Mouse (Mus musculus): Measurements from ENCODE around the gene Serpina1e. TPM values are rescaled to one million over a fixed set of nuclear protein-coding genes. Genes with fewer than 3 reads are reported as not detected.

The Serpina1e gene
- not detected in 2 replicates for polyA plus RNA-seq (2015; fragmentation: Nextera tagmentation; extraction: Ambion mirVana)

DNA sequence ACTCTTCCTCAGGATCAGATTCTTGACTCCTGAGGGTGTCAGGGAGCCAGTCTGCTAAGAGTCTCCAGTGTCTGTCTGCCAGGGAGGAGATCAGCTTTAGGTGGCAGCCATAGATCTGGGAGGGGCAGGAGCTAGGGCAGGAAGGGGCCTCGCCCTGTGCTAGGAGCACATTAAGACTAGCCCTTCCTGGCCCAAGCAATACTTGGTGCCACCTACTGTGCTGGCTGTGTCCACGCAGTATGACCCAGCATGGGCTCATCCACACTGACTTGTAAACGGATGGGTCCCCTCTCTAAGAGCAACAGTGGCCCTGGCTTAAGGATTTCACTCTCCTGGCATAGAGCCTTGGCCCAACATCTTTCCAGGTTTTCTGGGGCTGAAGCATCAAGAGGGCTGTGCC is at the start of gene Serpina1e:
TSS of gene Serpina1e (minus strand) at position 178 of the 400 bp plus-strand sequence.
- 86% methylated on average over 3 of the region's 3 CpGs for WGBS
- H3K4me1 ChIP-seq (replicated peaks; ENCODE audit: control insufficient read depth, insufficient read depth, low read length), result no peaks in the 10 kb centered on the region
- no peak within 1 kb of the TSS for H3K27ac ChIP-seq (ENCODE audit: low read length)

DNA sequence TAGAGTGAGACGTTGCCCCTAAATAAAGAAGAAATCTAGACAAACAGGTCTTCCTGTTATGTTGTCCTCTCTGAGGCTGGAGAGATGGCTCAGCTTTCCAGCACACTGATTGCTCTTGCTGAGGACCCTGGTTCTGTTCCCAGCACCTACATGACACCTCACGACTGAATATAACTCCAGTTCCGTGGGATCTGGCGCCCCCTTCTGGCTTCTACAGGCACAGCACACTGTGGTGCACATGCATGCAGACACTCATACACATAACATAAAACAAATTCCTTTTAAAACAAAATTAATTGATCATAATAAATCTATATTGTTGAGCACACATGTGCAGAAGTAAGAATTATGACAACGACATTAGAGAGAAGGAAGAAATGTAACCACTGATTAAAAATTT is 45.9 kb upstream of the Serpina1e start:
- Histone ChIP-seq H3K36me3 (ENCODE audit: control insufficient read depth, insufficient read depth) (no peaks in the 10 kb centered on the region), H3K4me3 (replicated peaks; ENCODE audit: low read length) (no peak overlapping the region), H3K9me3 (ENCODE audit: control insufficient read depth, low read length) (no peaks in the 10 kb centered on the region), H3K27ac (ENCODE audit: low read length) (no peak overlapping the region), H3K9ac (replicated peaks; ENCODE audit: low read depth, low read length) (no peak overlapping the region), H3K4me1 (replicated peaks; ENCODE audit: control insufficient read depth, insufficient read depth, low read length) (no peaks in the 10 kb centered on the region), H3K27me3 (replicated peaks; ENCODE audit: control insufficient read depth, insufficient read depth, low read length) (no peaks in the 10 kb centered on the region), H3K4me2 (ENCODE audit: low read length) (no peak overlapping the region)
- no peak for ATAC-seq
- 84% methylated on average over 5 of the region's 5 CpGs for WGBS

More for the DNA sequence above, at the start of gene Serpina1e:
- no peak within 1 kb of the TSS for H3K4me2 ChIP-seq (ENCODE audit: low read length)
- no peak within 1 kb of the TSS for H3K9ac ChIP-seq (replicated peaks; ENCODE audit: low read depth, low read length)
- no peaks in the 10 kb centered on the region for H3K36me3 ChIP-seq (ENCODE audit: control insufficient read depth, insufficient read depth)
- no peaks in the 10 kb centered on the region for H3K9me3 ChIP-seq (ENCODE audit: control insufficient read depth, low read length)
- no peaks in the 10 kb centered on the region for H3K27me3 ChIP-seq (replicated peaks; ENCODE audit: control insufficient read depth, insufficient read depth, low read length)
- H3K4me3 ChIP-seq (replicated peaks; ENCODE audit: low read length), result no peak within 1 kb of the TSS
- no peak for ATAC-seq

DNA sequence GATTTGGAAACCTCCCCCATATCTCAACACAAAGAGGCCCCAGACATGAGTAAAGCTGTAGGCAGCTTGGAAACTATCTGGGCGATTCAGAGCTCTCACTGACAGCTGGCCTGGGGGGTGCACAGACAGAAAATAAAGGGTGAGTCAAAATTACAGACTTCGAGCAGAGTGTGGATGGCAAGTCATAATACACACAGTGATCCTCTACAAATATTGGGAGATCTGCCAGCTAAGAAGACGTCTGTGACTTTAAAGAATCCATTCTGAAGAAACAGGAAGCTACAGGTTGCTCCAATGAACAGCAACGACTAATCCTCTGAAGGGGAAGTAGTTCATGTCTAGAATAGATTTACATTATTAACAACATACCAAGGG is 44.5 kb upstream of the Serpina1e start:
- Histone ChIP-seq H3K36me3 (ENCODE audit: control insufficient read depth, insufficient read depth) (no peaks in the 10 kb centered on the region), H3K4me2 (ENCODE audit: low read length) (no peak overlapping the region), H3K27me3 (replicated peaks; ENCODE audit: control insufficient read depth, insufficient read depth, low read length) (no peaks in the 10 kb centered on the region), H3K27ac (ENCODE audit: low read length) (no peak overlapping the region), H3K9ac (replicated peaks; ENCODE audit: low read depth, low read length) (no peak overlapping the region), H3K9me3 (ENCODE audit: control insufficient read depth, low read length) (no peaks in the 10 kb centered on the region), H3K4me3 (replicated peaks; ENCODE audit: low read length) (no peak overlapping the region), H3K4me1 (replicated peaks; ENCODE audit: control insufficient read depth, insufficient read depth, low read length) (no peaks in the 10 kb centered on the region)
- WGBS, result 67% methylated on average over 4 of the region's 4 CpGs
- ATAC-seq, result no peak

DNA sequence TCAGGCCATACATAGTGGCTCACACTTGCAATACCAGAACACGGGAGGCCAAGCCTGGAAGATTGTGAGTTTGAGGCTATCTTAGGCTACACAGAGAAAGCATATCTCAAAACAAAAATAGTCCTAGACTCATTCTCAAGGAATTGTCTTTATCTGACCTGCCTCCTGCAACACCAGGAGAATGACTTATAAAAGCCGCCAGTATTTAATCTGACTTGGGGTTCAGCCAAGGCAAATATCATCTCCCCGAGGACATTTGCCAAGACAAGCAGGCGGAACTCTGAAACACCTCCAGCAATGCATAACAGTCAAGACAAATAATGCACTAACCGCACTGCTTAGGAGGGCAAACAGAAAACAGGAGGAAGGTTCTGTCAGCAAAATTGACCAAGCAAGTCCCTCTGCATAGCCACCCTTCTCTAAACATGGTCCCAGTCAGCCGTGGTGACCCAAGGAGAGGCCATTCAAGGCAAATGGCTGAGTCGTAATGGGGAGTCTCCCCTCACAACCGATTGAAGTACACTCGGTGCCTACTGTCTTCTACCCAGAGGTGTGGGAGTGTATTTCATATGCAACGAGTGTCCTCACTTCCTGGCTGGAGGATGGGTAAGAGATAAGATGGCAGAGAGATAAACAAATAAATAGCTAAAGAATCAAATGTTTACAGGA is 43.9 kb upstream of the Serpina1e start:
- H3K9ac ChIP-seq (replicated peaks; ENCODE audit: low read depth, low read length), result no peak overlapping the region
- H3K4me3 ChIP-seq (replicated peaks; ENCODE audit: low read length), result no peak overlapping the region
- H3K4me2 ChIP-seq (ENCODE audit: low read length), result no peak overlapping the region
- no peaks in the 10 kb centered on the region for H3K27me3 ChIP-seq (replicated peaks; ENCODE audit: control insufficient read depth, insufficient read depth, low read length)
- H3K27ac ChIP-seq (ENCODE audit: low read length), result no peak overlapping the region
- H3K9me3 ChIP-seq (ENCODE audit: control insufficient read depth, low read length), result no peaks in the 10 kb centered on the region
- WGBS, result 80% methylated on average over 10 of the region's 10 CpGs
- no peak for ATAC-seq
- H3K4me1 ChIP-seq (replicated peaks; ENCODE audit: control insufficient read depth, insufficient read depth, low read length), result no peaks in the 10 kb centered on the region
- no peaks in the 10 kb centered on the region for H3K36me3 ChIP-seq (ENCODE audit: control insufficient read depth, insufficient read depth)

DNA sequence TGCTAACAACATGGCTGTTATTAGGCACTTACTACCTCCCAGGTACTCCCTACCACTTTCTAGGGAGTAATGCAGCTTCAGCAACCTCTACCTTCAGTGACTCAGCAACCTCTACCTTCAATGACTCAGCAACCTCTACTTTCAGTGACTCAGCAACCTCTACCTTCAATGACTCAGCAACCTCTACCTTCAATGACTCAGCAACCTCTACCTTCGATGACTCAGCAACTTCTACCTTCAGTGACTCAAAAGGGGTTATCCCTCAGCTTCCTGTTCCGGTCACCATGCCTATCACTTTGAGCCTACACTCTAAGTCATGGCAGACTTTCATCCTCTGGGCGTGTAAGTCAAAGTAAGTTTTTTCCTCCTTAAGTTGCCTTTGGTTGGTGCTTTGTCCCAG is 41.8 kb upstream of the Serpina1e start:
- ATAC-seq, result no peak
- Histone ChIP-seq H3K27me3 (replicated peaks; ENCODE audit: control insufficient read depth, insufficient read depth, low read length) (no peaks in the 10 kb centered on the region), H3K27ac (ENCODE audit: low read length) (no peak overlapping the region), H3K36me3 (ENCODE audit: control insufficient read depth, insufficient read depth) (no peaks in the 10 kb centered on the region), H3K4me2 (ENCODE audit: low read length) (no peak overlapping the region), H3K9ac (replicated peaks; ENCODE audit: low read depth, low read length) (no peak overlapping the region), H3K4me1 (replicated peaks; ENCODE audit: control insufficient read depth, insufficient read depth, low read length) (no peaks in the 10 kb centered on the region), H3K4me3 (replicated peaks; ENCODE audit: low read length) (no peak overlapping the region), H3K9me3 (ENCODE audit: control insufficient read depth, low read length) (no peaks in the 10 kb centered on the region)
- WGBS, result 88% methylated on average over 3 of the region's 3 CpGs

DNA sequence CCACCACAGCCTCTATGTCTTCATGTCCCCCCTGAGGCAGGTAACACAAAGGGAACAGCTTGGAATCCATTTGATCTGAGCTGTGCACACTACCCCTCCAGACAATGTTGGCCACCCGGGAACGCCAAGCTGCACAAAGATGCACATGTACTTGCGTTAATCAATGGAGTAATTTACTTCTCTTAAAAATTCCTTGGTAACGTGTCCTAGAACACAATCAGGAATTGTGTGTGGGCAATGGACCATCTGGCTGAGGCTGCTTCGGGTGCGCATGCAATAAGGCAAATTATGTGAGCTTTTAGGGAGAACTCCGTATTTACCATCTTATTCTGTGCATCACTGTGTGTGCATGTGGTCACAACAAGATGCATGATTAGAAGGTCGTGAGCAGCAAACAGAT is 40.8 kb upstream of the Serpina1e start:
- no peaks in the 10 kb centered on the region for H3K36me3 ChIP-seq (ENCODE audit: control insufficient read depth, insufficient read depth)
- H3K9ac ChIP-seq (replicated peaks; ENCODE audit: low read depth, low read length), result no peak overlapping the region
- no peaks in the 10 kb centered on the region for H3K9me3 ChIP-seq (ENCODE audit: control insufficient read depth, low read length)
- H3K4me2 ChIP-seq (ENCODE audit: low read length), result no peak overlapping the region
- H3K27me3 ChIP-seq (replicated peaks; ENCODE audit: control insufficient read depth, insufficient read depth, low read length), result no peaks in the 10 kb centered on the region
- H3K4me1 ChIP-seq (replicated peaks; ENCODE audit: control insufficient read depth, insufficient read depth, low read length), result no peaks in the 10 kb centered on the region
- no peak overlapping the region for H3K27ac ChIP-seq (ENCODE audit: low read length)
- ATAC-seq, result no peak
- H3K4me3 ChIP-seq (replicated peaks; ENCODE audit: low read length), result no peak overlapping the region
- WGBS, result 53% methylated on average over 8 of the region's 8 CpGs

DNA sequence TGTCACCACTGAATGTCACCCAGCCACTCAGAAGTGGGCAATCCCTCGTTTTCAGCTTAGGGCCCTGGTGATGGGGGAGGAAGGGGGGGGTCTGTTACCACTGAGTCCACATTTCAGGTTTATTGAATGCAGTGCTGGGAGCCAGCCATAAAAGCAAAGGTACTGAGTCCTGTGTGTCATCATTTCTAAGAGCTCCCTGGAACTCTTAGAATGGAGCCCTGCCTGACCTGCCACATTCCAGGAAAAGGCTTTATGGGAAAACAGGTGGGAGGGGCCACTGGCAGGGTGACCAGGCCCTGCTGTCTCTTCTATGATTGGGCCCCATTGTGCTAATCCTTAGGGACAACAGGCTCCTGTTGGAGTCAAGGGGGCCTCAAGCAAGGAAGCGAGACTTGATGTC is 37.7 kb upstream of the Serpina1e start:
- WGBS, result 73% methylated on average over 2 of the region's 2 CpGs
- H3K9ac ChIP-seq (replicated peaks; ENCODE audit: low read depth, low read length), result no peak overlapping the region

DNA sequence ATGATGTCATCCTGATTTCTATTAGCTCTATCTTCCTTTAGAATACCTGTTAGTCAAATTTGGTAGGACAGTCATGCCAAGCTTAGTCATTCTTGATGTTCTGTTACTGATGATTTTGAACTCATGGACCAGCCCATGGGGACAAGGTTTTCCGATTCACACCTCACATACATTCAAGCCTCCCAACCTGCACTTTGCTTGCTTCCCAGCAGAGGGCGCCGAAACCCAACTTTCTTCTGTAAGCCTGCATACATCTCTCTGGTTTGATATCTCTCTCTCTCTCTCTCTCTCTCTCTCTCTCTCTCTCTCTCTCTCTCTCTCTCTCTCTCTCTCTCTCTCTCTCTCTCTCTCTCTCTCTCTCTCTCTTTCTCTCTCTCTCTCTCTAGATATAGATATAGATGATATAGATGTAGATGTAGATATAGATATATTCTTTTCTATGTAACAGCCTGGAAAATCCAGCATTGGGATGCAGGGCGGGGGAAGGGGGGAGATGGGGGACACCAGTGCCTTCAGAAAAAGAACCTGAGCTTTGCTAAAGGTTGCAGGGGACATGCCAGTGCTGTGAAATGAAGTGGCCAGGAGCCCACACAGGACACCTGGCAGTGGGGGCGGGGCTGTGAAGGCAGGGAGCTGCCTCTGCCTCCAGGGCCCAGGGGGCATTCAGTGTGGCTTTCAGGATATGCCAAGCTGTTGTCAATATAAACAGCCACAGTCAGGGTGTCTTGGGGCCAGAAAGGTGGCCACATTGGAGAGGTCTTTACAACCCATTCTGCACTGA is 36.7 kb upstream of the Serpina1e start:
- Histone ChIP-seq H3K4me3 (replicated peaks; ENCODE audit: low read length) (no peak overlapping the region), H3K36me3 (ENCODE audit: control insufficient read depth, insufficient read depth) (no peaks in the 10 kb centered on the region), H3K27ac (ENCODE audit: low read length) (no peak overlapping the region), H3K9me3 (ENCODE audit: control insufficient read depth, low read length) (no peaks in the 10 kb centered on the region), H3K27me3 (replicated peaks; ENCODE audit: control insufficient read depth, insufficient read depth, low read length) (no peaks in the 10 kb centered on the region), H3K9ac (replicated peaks; ENCODE audit: low read depth, low read length) (no peak overlapping the region), H3K4me2 (ENCODE audit: low read length) (no peak overlapping the region), H3K4me1 (replicated peaks; ENCODE audit: control insufficient read depth, insufficient read depth, low read length) (no peaks in the 10 kb centered on the region)
- no peak for ATAC-seq
- 38% methylated on average over 5 of the region's 5 CpGs for WGBS

More for the DNA sequence above, 37.7 kb upstream of the Serpina1e start:
- H3K27me3 ChIP-seq (replicated peaks; ENCODE audit: control insufficient read depth, insufficient read depth, low read length), result no peaks in the 10 kb centered on the region
- ATAC-seq, result no peak
- no peaks in the 10 kb centered on the region for H3K9me3 ChIP-seq (ENCODE audit: control insufficient read depth, low read length)
- H3K27ac ChIP-seq (ENCODE audit: low read length), result no peak overlapping the region
- no peak overlapping the region for H3K4me2 ChIP-seq (ENCODE audit: low read length)
- no peak overlapping the region for H3K4me3 ChIP-seq (replicated peaks; ENCODE audit: low read length)
- no peaks in the 10 kb centered on the region for H3K36me3 ChIP-seq (ENCODE audit: control insufficient read depth, insufficient read depth)
- no peaks in the 10 kb centered on the region for H3K4me1 ChIP-seq (replicated peaks; ENCODE audit: control insufficient read depth, insufficient read depth, low read length)

DNA sequence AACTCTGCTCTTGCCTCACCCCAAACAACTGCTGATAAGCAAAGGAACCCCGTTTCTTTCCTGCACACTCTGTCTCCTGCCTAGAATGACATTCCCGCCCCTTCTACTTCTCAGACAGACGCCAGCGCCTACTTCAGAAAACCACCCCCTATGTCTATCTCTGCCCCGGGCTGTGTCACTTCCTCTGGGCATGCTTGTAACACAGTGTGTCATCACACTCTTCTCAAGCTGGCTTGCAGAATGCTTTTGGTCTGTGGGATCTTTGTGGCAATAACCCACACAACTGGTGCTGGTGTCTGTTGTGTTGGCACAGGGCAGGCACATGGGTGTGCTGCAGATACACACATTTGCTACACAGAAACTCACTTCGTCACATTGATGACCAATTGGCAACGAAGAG is 34.2 kb upstream of the Serpina1e start:
- H3K9me3 ChIP-seq (ENCODE audit: control insufficient read depth, low read length), result no peaks in the 10 kb centered on the region
- H3K36me3 ChIP-seq (ENCODE audit: control insufficient read depth, insufficient read depth), result no peaks in the 10 kb centered on the region
- ATAC-seq, result no peak
- H3K27ac ChIP-seq (ENCODE audit: low read length), result no peak overlapping the region
- H3K4me3 ChIP-seq (replicated peaks; ENCODE audit: low read length), result no peak overlapping the region
- H3K27me3 ChIP-seq (replicated peaks; ENCODE audit: control insufficient read depth, insufficient read depth, low read length), result no peaks in the 10 kb centered on the region
- no peak overlapping the region for H3K4me2 ChIP-seq (ENCODE audit: low read length)
- H3K9ac ChIP-seq (replicated peaks; ENCODE audit: low read depth, low read length), result no peak overlapping the region
- 82% methylated on average over 7 of the region's 7 CpGs for WGBS
- H3K4me1 ChIP-seq (replicated peaks; ENCODE audit: control insufficient read depth, insufficient read depth, low read length), result no peaks in the 10 kb centered on the region

Data from forebrain, embryonic 16.5 days (tissue).